Mouse (Mus musculus) c-Kit-negative CD71-positive TER-119-positive erythroid progenitor cells, embryonic 14.5 days (primary cell): ENCODE measurements around the gene Napb.
"Not testable (repeated sequence)": the region's sequence is repeated elsewhere in the genome, so short reads cannot be mapped to it uniquely, and the experiment has no call there.

Source experiments
- DNase-seq: peaks from one replicate; pipeline ENCODE4 v3.0.0-alpha.2; 2013; ENCODE audit warnings: low read depth, low spot score

The Napb gene

DNA sequence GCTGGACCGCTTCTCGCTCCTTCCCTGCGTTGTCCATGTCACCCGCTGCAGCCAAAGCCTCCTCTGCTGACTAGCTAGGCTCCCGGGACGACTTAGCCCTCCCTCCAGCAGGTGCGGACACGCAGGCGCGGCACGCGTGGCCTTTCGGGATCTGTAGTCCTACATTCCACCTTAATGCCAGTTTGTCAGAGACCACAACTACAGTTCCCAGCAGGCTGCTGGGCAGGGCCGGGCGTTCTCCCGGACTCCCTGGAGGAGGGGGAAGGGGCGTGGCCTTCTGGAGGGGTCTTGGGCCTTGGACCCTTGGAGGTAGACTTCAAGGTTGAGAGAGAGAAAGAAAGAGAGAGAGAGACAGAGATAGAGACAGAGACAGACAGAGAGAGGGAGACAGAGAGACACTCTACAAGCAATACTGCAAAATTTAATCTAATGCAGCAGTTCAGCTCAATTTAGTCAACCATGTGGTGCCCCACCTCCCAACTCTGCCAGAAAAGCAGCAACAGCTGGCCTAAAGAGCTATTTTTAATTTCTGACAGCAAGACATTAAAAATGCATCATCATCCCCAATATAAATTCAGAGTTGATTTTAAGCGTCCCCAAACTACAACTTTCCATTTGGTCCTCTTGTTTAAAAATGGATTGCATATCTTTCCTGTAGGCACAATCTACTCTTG, at the start of gene Napb:
TSS of gene Napb (minus strand) at position 141 of the 674 bp plus-strand sequence.
- no peak for DNase-seq

DNA sequence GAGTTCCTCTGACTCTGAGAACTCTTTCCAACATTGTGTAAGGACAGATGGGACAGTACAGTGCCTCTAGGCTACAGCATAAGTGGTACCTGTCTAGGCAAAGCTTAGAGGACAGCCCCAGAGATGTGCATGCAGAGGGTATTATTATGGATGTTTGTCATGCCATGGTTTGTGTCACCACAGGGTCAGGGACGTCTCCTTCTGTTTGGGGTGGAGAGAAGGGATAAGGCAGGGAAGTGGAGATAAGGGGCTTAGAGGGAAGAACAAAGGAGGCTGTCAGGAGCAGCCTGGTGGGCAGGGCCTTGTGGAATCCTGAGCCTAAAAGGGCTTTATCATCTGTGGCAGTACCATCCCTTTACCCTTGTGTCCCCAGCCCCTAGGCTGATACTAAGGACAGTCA, 49.4 kb upstream of the Napb start, which contains the start of gene 8030411F24Rik:
TSS of gene 8030411F24Rik (plus strand) at position 301 of the 400 bp plus-strand sequence.
- no peak for DNase-seq

DNA sequence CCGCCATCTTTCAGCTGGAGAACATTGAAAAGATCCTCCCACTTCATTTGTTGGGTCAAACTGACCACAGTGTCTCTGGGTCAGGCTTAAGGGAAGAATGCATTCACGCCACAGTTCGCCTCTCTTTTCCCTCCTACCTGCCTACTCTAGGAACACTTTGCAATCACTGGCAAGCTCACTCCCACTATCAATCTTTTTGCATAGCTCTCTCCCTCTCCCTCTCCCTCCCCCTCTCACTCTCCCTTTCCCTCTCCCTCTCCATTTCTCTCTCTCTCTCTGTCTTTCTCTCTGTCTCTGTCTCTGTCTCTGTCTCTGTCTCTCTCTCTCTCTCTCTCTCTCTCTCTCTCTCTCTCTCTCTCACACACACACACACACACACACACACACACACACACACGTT, 39.1 kb upstream of the Napb start, which contains the start of gene Cst11:
TSS of gene Cst11 (minus strand) at position 101 of the 400 bp plus-strand sequence.
- DNase-seq, result not testable (repeated sequence)

DNA sequence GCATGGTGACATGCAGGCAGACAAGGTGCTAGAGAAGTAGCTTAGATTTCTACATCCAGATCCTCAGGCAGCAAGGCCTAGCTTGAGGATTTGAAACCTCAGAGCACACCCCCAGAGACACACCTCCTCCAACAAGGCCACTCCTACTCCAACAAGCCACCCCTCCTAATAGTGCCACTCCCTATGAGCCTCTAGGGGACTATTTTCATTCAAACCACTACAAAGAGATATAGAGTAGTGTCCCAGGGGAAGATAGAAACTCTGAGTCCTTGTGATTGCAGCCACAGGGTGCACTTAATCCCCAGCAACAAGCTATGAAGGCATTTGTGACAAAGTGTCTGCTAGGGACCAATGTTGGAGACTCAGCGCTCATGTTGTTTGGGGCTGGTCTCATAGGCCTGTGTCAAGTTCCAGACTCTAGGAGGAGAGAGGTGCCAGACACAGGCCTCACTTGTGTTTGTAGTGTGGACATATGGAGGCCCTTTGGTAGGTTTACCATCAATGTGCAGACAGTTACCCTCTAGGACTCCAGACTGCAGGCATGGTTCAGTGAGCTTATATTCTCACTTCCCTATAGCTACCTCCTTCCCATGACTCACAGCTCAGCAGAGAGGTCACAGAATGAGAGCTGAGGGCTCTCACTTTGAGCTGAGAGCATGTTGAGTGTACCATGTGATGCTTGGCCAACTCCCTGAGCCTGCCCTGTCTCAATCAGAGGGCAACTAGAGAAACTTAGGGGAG, 31.6 kb upstream of the Napb start:
- no peak for DNase-seq

DNA sequence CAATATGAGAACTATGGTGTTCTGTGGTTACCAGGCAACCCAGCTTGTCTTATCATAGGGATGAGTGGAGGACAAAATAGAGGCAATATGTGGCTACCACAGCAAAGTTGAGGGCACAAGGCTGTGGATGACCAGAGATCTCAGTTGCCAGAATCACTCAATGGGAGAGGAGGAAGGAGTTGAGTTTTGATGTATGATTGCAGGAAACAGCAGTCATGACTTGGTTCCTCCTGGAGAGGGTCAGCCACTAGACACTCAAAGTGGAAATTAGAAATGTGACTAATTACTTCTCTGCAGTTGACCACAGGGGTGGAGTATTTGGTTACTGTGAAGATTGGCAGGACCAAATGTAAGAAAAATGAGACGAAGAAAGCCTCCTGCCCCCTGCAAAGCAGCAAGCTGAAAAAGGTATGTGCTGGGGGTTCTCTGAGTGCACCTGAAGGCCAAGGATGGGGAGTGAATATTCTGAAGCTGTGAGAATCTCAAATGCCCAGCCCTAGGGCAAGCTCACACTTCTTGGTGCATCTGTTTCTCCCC, 22.1 kb upstream of the Napb start:
- no peak for DNase-seq

DNA sequence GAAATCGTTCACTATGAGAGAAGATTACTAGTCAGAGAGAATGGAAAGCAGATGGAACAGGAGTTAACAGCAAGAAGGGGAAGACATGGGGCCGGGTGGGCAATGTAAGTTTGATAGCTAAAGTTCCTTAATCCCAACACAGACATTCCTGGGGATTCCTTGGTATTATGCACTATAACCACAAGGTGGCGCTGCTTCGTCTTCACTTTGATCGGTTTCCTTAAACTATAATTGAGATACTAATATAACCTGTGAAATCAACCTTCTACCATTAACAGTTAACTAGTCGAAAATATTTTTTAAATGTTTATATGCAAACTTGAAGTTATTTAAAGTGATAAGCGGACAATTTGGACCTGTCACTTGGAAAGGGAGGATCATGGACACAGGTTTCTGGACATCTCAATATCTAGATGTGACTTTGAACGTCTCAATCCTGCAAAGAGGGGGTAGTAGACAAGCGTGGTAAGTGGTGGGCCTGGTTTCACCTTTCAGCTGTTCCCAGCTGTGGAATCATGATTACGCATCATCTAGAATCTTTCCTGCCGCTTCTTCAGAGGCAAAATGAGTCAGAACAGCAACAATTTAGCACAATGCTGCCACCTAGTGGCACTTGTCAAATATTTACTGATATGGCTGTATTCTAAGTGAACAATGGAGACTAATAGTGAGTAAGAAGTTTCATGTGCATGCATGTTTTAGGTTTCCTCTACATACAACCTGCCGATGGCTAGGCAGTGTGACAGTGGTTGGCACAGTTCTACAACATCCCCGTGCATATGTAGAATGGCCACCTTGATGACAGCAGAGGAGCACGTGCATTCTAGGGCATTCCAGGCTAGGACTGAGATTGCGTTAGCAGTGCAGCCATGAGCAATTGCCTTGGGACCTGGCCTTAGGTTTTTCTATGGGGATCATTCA, 19.9 kb upstream of the Napb start:
- peak; percentile 68 for DNase-seq

DNA sequence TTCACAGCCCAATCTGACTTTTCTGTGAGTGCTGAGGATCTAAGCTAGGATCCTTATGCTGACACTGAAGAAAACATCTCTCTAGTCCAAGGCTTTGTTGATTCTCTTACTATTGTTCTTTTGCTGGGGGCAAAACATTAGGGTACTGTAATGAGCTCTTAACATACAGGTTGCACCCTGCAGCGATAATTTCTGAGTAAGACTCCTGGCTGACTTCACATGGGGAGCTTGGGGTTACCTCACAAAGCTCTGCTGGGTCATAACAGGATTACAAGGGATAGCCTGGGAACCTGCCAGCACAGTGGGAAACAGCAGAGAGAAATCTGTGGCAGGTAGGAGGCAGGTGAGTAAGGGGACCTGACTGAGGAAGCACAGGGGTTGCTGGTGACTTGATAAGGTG, 17.8 kb upstream of the Napb start, which contains the start of gene Cstl1:
TSS of gene Cstl1 (plus strand) at position 301 of the 400 bp plus-strand sequence.
- DNase-seq, result no peak

DNA sequence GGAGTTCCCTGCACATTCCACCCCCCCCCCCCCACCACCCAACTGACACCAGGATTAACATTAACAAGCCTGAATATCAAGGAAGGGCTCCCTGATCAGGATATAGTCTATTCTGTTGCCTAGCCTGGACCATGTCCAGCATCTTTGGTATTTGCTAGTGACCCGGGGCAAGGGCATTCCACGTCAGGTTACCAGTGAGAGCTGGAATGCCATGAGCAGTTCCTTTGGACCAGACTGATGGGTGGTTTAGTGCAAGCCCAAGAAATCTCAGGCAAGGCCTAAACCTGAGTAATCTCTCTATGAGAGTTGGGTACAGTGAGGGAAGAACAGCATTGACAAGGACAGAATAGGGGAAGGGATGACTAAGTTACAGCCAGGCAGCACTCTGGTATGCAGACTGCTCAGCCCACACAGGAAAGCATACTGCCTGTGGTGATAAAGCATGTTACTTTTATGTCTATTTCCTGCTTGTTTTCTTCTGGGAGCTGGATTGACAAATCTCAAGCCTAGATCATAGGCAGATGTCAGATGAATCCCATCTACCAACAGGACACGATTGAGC, 11.7 kb upstream of the Napb start:
- DNase-seq, result no peak

DNA sequence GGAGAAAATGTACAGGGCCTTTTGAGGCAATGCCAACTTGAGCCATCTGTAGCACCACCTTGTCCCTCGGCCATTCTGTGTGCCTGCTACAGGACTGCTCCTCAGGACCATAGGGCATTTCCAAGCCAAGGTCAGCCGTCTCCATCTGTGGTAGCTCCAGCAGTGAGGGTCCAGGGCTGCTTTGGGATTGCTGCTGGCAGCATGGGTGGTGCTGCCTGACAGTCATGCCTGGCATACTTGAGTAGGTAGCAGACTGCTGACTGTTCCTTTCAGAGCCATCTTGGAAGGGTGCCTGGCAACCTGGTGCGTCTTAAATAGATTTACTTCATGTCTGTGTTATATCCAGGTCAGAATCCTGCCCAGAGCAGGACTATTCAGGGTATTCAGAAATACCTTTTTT, 10.7 kb upstream of the Napb start:
- DNase-seq, result no peak

DNA sequence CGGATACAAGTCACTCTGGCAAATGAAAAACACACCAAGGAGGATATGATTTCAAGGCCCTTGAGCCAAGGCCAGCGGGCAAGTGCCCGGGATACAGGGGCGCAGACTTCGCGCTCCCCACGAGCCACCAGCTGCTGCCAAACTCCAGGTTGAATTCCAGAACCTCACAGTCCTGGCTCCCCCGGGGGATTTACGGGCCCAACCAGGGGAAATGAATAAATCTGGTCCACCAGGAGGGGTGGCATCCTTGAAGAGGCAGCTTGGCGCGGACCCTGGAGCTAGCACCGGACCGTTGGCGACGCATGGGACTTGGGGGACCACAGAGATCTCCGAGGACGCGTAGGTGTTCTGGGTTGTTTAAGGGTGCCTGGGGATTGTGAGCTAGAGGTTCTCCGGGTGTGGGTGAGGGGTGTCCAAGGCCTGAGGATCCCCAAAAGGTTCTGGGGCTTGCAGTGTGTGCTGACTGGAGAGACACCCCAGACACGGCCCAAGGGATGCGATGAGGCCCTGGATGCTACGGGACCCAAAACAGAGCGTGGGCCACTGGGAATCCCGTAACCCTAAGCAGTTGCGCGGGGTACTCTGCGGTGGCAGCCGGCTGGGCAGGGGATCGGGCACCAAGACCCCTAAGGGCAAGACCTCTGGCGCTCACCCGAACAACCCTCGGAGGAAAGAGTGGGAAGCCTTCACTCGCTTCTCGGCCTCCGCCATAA, 497 bp downstream of the Napb start:
- no peak for DNase-seq

DNA sequence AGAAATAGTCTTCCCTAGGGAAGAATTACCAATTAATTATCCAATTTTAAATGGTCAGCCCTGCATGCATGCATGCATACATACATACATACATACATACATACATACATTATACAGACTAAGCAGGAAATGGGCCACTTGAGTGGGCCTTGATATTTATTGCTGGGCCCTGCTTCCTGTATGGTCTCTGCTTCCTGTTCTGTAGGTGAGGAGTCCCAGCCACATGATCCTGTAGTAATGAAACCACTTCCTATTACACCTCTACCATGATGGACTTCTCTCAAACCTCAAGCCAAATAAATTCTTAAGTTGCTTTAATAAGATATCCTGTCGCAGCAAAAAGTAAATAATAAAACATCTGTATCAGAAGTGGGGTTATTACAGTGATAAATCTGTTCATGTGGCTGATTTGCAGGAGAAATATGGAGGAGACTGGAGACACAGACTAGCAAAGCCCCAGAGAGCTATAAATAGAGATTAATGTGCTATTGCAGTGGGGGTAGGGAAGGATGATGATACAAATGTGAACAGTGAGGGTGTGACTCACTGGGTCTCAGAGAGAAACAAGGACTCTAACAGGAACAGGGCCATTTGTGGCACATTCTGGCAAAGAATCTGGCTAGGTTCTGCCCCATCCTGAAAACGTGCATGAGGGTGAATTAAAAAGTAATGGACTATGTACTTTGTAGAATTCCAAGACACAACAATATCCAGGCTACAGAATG, 12.8 kb downstream of the Napb start:
- DNase-seq, result no peak

DNA sequence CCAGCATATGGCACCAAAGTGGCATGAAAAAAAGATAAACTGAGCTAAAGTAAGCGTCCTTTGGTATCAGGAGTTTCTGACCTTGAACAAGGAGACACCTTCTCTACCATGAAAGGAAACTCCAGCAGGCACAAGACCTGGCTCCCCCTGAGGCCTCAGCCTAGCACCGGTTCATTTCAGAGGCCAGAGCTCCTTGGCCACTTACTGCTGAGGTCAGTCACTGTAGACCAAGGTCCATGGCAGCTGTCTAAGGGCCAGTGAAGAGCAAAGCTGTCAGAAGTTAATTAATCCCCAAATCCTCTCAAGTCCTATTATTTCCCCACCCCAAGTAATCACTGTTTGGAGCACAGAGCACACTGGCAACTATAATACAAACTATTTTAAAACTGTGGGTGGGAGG, 15.2 kb downstream of the Napb start:
- DNase-seq, result no peak

DNA sequence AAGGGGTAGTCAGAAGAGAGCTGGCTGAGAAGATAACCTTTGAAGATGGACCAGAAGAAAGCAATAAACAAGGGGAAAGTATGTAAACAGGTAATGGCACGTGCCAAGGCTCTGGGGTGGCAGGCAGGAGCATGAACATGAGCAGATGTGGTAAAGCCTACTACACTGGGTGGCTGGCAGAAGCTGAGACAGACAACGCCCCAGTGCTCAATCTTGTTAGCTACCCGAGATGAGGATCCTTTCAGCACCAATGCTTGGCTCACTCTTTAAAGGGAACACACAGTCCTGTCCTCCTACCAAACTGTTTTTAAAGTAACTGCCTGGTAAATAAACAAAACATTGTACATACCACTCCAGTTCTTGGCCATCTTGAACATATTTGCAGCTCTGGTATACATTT, 19.9 kb downstream of the Napb start:
- no peak for DNase-seq

DNA sequence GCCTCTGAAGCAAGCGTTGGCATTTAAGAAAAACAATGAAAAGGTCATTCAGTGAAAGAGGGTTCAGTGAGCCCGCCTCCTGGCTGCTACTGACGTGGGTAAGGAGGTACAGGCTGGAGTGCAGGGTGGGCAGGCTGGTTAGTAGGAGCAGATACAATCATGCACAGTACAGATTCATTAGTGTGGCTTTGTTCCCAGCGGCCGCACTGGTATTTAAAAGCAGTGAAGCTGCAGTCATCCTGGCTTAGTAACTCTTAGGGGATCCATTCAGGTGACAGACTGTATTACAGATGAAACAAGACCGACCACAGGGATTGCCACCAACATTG, 25.1 kb downstream of the Napb start:
- no peak for DNase-seq

DNA sequence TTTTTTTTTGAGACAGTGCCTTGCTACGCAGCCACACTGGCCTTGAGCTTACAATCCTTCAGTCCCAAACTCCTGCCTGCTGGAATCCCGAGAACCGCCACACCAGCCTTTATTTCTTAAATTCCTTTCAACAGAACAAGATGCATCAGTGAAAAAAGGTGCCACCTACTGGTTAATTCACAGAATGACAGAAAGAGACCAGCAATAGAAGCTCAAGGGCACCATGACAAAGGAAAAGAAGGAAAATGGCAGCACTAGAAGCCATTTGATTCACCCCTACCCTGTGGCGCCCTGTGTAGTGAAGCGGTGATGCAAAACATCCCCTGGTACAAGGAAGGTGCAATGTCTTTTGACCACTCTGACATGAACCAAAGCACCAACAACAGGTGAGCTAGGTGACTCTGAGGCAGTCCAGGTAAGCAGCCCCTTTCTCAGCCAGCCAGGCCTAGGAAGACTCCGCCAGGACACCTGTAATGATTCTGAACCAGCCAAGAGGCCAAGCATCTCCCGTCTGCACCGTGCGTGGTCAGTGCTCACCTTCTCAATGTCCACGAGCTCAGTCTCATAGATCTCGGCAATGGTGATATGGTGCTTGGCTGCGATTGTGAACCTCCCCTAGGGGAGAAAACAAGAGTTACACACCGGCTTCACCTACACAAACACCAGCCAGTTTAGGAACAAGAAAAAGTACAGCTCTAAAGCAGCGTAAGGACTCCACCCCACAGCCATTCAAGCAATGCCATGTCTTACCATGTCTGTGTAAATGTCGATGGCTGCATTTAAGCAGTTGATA, 25.7 kb downstream of the Napb start:
- no peak for DNase-seq

DNA sequence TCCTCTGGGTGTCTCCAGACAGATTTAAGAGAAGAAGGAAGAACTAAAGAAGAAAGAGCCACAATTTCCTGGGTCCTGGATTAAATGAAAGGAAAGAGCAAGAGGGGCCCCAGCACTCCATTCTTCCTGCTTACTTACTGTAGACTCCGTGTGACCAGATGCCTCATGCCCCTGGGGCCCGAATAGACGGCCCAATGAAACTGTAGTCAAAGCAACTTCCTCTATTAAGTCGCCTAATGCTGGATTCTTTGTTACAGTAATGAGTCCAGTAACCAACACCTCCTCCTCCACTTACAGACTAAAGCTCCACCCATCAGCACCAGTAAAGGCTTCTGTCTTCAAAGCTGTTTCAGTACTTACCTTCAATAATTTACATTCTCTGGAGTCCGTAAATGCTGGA, 33.7 kb downstream of the Napb start:
- no peak for DNase-seq

DNA sequence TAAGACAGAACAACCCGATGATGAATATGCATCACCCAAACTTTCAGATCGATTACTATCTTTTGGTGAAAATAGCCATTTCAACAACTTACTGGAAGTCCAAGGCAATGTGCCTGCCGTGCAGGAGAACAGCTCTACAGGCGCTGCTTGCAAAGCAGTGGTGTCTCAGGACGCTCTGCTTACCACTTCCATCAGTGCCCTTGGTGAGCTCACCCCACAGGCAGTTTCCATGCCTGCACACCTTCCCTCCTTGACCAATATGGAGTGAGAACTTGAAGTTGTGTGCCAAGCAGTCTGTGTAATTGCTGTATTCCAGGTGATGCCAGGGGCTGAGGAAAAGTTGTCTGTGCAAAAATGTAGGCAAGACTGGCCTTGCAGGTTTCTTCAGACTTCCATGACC, 41.5 kb downstream of the Napb start:
- DNase-seq, result no peak

DNA sequence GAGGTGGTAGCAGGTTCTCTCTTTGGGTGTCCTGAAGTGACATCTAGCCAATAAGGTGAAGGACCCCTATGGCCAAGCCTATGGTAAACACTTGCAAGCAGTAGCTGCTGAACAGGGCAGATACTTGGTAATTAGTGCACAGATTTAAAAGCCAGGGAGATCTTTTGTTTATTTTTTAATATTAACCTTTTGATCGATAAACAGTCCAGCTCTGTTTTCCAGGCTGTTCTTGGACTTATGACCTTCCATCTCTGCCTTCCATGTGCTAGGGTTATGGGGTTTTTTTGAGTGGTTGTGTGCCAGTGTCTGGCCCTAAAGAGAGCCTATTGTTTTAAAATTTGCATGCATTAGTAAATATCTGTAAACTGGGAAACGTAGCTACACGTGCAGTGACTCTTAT, 42.0 kb downstream of the Napb start:
- DNase-seq, result no peak

DNA sequence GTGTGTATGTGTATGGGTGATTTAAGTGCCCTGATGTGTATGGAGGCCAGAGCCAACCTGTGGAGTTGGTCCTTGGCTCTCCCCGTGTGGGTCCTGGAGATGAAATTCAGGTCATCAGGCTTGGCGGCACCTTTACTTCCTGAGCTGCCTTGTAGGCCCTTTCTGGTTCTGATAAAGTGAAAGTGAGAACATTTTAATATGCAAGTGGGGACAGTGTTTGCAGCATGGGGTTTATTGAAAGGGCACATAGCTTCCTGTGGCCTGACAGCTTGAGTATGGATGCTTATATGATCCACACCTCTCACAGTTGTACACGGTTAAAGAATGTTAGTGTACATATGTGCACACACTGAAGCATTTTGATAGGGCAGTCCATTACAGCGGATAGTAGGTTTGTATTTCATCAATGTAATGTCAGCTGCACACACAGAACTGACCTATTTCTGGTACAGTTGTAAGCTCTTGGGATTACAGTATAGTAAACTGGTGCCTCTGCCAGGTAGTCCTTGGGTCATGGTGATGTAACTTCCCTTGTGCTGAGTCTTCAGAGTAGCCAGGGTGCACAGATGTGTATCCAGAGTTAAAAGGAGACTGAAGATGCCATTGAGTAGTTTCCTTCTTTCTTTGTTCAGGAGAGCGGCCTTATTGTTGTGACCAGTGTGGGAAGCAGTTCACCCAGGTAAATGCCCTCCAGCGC, 42.7 kb downstream of the Napb start:
- no peak for DNase-seq
